Mouse (Mus musculus) megakaryocyte, embryonic 14.5 days (primary cell): Measurements from ENCODE around the gene Ethe1.

ENCODE experiments used
- FLI1 ChIP-seq: IDR thresholded peaks from 2 replicates; pipeline ENCODE4 v1.6.1; 2012; ENCODE audit warnings: low read length, inconsistent platforms, mixed read lengths
- GATA1 ChIP-seq: IDR thresholded peaks from 3 replicates; pipeline ENCODE4 v1.6.1; 2012; ENCODE audit warnings: mixed read lengths, low read length, inconsistent platforms, borderline replicate concordance

GRCm38 (mm10) chr7:24587330-24588105, at the start of gene Ethe1, which contains the start of gene Zfp575:
- TF ChIP-seq GATA1 = no peak
- no peak for TF ChIP-seq FLI1
